Mouse (Mus musculus): ENCODE results near the gene Efcab6. TPM values are rescaled to one million over a fixed set of nuclear protein-coding genes. Genes with fewer than 3 reads are reported as not detected.

Gene Efcab6
- total RNA-seq, 1 experiment from 2014 or later = not detected

- peak; percentile 57 to 71; a peak in 2 of 4 replicates for ATAC-seq (replicated peaks in 1 of 2; ENCODE audit: insufficient read depth in 1 of 2, low FRiP score in 2 of 2, low TSS enrichment in 1 of 2, low read depth in 1 of 2, poor library complexity in 2 of 2, severe bottlenecking in 2 of 2)
These were observed 7.0 kb upstream of the Efcab6 start for GRCm38 (mm10) chr15:84072226-84072625.

GRCm38 (mm10) chr15:84070116-84070676 is 5.0 kb upstream of the Efcab6 start:
- ATAC-seq (replicated peaks in 1 of 2; ENCODE audit: insufficient read depth in 1 of 2, low FRiP score in 2 of 2, low TSS enrichment in 1 of 2, low read depth in 1 of 2, poor library complexity in 2 of 2, severe bottlenecking in 2 of 2) = no peak

- no peak for ATAC-seq (replicated peaks in 1 of 2; ENCODE audit: insufficient read depth in 1 of 2, low FRiP score in 2 of 2, low TSS enrichment in 1 of 2, low read depth in 1 of 2, poor library complexity in 2 of 2, severe bottlenecking in 2 of 2)
These were observed 4.4 kb upstream of the Efcab6 start for GRCm38 (mm10) chr15:84069455-84070050.

- ATAC-seq (replicated peaks in 1 of 2; ENCODE audit: insufficient read depth in 1 of 2, low FRiP score in 2 of 2, low TSS enrichment in 1 of 2, low read depth in 1 of 2, poor library complexity in 2 of 2, severe bottlenecking in 2 of 2) = no peak
These were observed 522 bp upstream of the Efcab6 start for GRCm38 (mm10) chr15:84065701-84066100.

- no peak for ATAC-seq (replicated peaks in 1 of 2; ENCODE audit: insufficient read depth in 1 of 2, low FRiP score in 2 of 2, low TSS enrichment in 1 of 2, low read depth in 1 of 2, poor library complexity in 2 of 2, severe bottlenecking in 2 of 2)
These were observed 6.3 kb downstream of the Efcab6 start for GRCm38 (mm10) chr15:84058841-84059240.

- no peak for ATAC-seq (replicated peaks in 1 of 2; ENCODE audit: insufficient read depth in 1 of 2, low FRiP score in 2 of 2, low TSS enrichment in 1 of 2, low read depth in 1 of 2, poor library complexity in 2 of 2, severe bottlenecking in 2 of 2)
These were observed 9.1 kb downstream of the Efcab6 start for GRCm38 (mm10) chr15:84056083-84056482.

GRCm38 (mm10) chr15:84053859-84054258 is 11.3 kb downstream of the Efcab6 start:
- peak; percentile 42 to 65; a peak in 3 of 4 replicates for ATAC-seq (replicated peaks in 1 of 2; ENCODE audit: insufficient read depth in 1 of 2, low FRiP score in 2 of 2, low TSS enrichment in 1 of 2, low read depth in 1 of 2, poor library complexity in 2 of 2, severe bottlenecking in 2 of 2)

GRCm38 (mm10) chr15:84053240-84053639 is 11.9 kb downstream of the Efcab6 start:
- ATAC-seq (replicated peaks in 1 of 2; ENCODE audit: insufficient read depth in 1 of 2, low FRiP score in 2 of 2, low TSS enrichment in 1 of 2, low read depth in 1 of 2, poor library complexity in 2 of 2, severe bottlenecking in 2 of 2) = no peak

- ATAC-seq (replicated peaks in 1 of 2; ENCODE audit: insufficient read depth in 1 of 2, low FRiP score in 2 of 2, low TSS enrichment in 1 of 2, low read depth in 1 of 2, poor library complexity in 2 of 2, severe bottlenecking in 2 of 2) = no peak
These were observed 12.8 kb downstream of the Efcab6 start for GRCm38 (mm10) chr15:84052390-84052789.

- no peak for ATAC-seq (replicated peaks in 1 of 2; ENCODE audit: insufficient read depth in 1 of 2, low FRiP score in 2 of 2, low TSS enrichment in 1 of 2, low read depth in 1 of 2, poor library complexity in 2 of 2, severe bottlenecking in 2 of 2)
These were observed 15.6 kb downstream of the Efcab6 start for GRCm38 (mm10) chr15:84049570-84049969.

GRCm38 (mm10) chr15:84045562-84045961 is 19.6 kb downstream of the Efcab6 start:
- no peak for ATAC-seq (replicated peaks in 1 of 2; ENCODE audit: insufficient read depth in 1 of 2, low FRiP score in 2 of 2, low TSS enrichment in 1 of 2, low read depth in 1 of 2, poor library complexity in 2 of 2, severe bottlenecking in 2 of 2)

GRCm38 (mm10) chr15:84037067-84037466 is 28.1 kb downstream of the Efcab6 start:
- no peak for ATAC-seq (replicated peaks in 1 of 2; ENCODE audit: insufficient read depth in 1 of 2, low FRiP score in 2 of 2, low TSS enrichment in 1 of 2, low read depth in 1 of 2, poor library complexity in 2 of 2, severe bottlenecking in 2 of 2)

- no peak for ATAC-seq (replicated peaks in 1 of 2; ENCODE audit: insufficient read depth in 1 of 2, low FRiP score in 2 of 2, low TSS enrichment in 1 of 2, low read depth in 1 of 2, poor library complexity in 2 of 2, severe bottlenecking in 2 of 2)
These were observed 39.5 kb downstream of the Efcab6 start for GRCm38 (mm10) chr15:84025651-84026050.

- ATAC-seq (replicated peaks in 1 of 2; ENCODE audit: insufficient read depth in 1 of 2, low FRiP score in 2 of 2, low TSS enrichment in 1 of 2, low read depth in 1 of 2, poor library complexity in 2 of 2, severe bottlenecking in 2 of 2) = no peak
These were observed 40.3 kb downstream of the Efcab6 start for GRCm38 (mm10) chr15:84024851-84025250.

- no peak for ATAC-seq (replicated peaks in 1 of 2; ENCODE audit: insufficient read depth in 1 of 2, low FRiP score in 2 of 2, low TSS enrichment in 1 of 2, low read depth in 1 of 2, poor library complexity in 2 of 2, severe bottlenecking in 2 of 2)
These were observed 55.7 kb downstream of the Efcab6 start for GRCm38 (mm10) chr15:84009366-84010083.

- no peak for ATAC-seq (replicated peaks in 1 of 2; ENCODE audit: insufficient read depth in 1 of 2, low FRiP score in 2 of 2, low TSS enrichment in 1 of 2, low read depth in 1 of 2, poor library complexity in 2 of 2, severe bottlenecking in 2 of 2)
These were observed 60.9 kb downstream of the Efcab6 start for GRCm38 (mm10) chr15:84004306-84004705.

GRCm38 (mm10) chr15:83999071-83999470 is 66.1 kb downstream of the Efcab6 start:
- no peak for ATAC-seq (replicated peaks in 1 of 2; ENCODE audit: insufficient read depth in 1 of 2, low FRiP score in 2 of 2, low TSS enrichment in 1 of 2, low read depth in 1 of 2, poor library complexity in 2 of 2, severe bottlenecking in 2 of 2)

GRCm38 (mm10) chr15:83998586-83998985 is 66.6 kb downstream of the Efcab6 start:
- ATAC-seq (replicated peaks in 1 of 2; ENCODE audit: insufficient read depth in 1 of 2, low FRiP score in 2 of 2, low TSS enrichment in 1 of 2, low read depth in 1 of 2, poor library complexity in 2 of 2, severe bottlenecking in 2 of 2) = no peak

GRCm38 (mm10) chr15:83998115-83998514 is 67.1 kb downstream of the Efcab6 start:
- ATAC-seq (replicated peaks in 1 of 2; ENCODE audit: insufficient read depth in 1 of 2, low FRiP score in 2 of 2, low TSS enrichment in 1 of 2, low read depth in 1 of 2, poor library complexity in 2 of 2, severe bottlenecking in 2 of 2) = no peak
